Mouse (Mus musculus): ENCODE results near the gene Olfr48.

Olfr48 gene

GRCm38 (mm10) chr2:89848105-89848504 lies at the start of gene Olfr48:
TSS of gene Olfr48 (minus strand) at chr2:89848205.
- DNase-seq (ENCODE audit: low spot score in 2 of 2): no peak

GRCm38 (mm10) chr2:89878137-89878536 lies 30.1 kb upstream of the Olfr48 start, which contains the start of gene Olfr1257:
TSS of gene Olfr1257 (plus strand) at chr2:89878437.
- DNase-seq (ENCODE audit: low spot score in 2 of 2): no peak

GRCm38 (mm10) chr2:89849230-89849629 lies 1.2 kb upstream of the Olfr48 start:
- DNase-seq (ENCODE audit: low spot score in 2 of 2): no peak

DNA sequence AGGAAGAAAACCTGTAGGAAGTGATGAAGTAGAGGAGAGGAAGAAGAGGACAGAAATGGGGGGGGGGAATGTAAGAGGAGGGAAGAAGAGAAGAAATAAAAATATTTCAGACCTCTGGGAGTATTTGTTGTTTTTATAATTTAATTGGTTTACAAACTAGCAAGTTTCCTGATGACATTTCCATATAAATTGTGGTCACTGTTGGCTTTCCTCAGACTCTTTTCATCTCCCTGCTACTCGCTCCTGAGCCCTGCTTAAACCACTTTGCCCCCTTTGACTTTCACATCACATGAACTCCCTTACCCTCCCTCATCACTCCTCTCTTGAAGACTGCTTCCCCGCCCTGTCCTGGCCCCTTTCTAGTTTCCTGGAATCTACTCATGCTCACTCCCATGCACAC lies 6.5 kb downstream of the Olfr48 start, which contains the start of gene Olfr1256:
Gene Olfr1256 (minus strand): TSS at position 101 of the 400 bp plus-strand sequence.
- no peak for DNase-seq (ENCODE audit: low spot score in 2 of 2)

DNA sequence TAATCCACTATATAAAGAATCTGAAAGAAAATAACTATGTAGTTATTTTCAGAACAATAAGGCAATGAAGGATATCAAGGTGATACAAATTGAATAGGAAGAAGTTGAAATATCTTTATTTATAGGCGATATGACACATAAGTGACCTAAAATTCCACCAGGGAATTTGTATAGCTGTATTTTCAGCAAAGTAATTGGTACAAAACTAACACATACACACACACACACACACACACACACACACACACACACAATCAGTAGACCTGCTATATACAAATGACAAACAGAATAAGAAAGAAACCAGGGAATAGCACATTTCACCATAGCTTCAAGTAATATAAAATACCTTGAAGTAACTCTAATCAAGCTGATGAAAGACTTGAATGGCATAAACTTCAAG lies 27.8 kb downstream of the Olfr48 start:
- no peak for DNase-seq (ENCODE audit: low spot score in 2 of 2)

DNA sequence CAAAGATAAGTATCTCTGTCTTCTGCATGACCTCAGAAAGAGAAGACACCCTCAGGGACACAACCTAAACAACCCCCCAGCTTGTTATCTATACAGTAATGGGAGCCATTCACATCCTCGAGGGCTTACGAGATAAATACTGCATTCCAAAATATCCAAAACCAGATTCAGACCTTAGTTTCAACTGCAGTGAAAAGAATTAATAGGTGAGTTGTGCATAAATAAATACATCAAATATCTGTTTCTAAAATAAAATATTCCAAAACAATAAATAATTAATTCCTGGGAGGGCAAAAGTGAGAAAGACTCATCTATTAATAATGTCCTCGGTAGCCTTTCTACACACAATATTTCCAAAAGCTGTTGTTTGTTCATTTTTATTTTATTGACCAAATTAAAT lies 36.3 kb downstream of the Olfr48 start, which contains the start of gene Olfr1255:
Gene Olfr1255 (plus strand): TSS at position 301 of the 400 bp plus-strand sequence.
- DNase-seq (ENCODE audit: low spot score in 2 of 2): no peak

DNA sequence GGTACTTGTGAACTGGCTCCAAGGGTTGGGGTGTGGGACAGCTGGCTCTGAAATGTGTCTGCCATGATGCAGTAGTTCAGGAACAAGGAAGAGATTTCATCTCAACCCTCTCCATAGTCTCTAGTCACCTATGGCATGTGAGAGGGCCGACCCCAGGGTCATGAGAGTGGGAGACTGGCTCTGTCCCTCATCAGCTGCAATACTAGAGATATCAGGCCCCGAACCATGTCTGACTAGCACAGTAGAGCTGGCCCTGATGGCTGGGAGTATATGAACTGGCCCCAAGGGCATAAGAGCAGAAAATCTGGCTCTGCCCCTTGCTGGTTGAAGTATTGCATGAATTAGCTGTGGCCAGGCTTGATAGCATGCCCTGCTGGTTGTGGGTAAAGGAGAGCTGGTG lies 37.3 kb downstream of the Olfr48 start:
- DNase-seq (ENCODE audit: low spot score in 2 of 2): no peak

GRCm38 (mm10) chr2:89799583-89799982 lies 48.4 kb downstream of the Olfr48 start:
- DNase-seq (ENCODE audit: low spot score in 2 of 2): peak in 1 of 2 experiments; percentile 13

GRCm38 (mm10) chr2:89793519-89793918 lies 54.5 kb downstream of the Olfr48 start, which contains the start of gene Olfr1254:
TSS of gene Olfr1254 (minus strand) at chr2:89793619.
- no peak for DNase-seq (ENCODE audit: low spot score in 2 of 2)
